Mouse (Mus musculus): ENCODE measurements around the gene Ypel5.

GRCm38 (mm10) chr17:72828027-72828678 is 8.1 kb upstream of the Ypel5 start:
- TF ChIP-seq CTCF (IDR thresholded peaks at IDR 0.05; ENCODE audit: extremely low read depth, insufficient read depth, low read length) (no peak), POLR2A (IDR thresholded peaks at IDR 0.05; ENCODE audit: extremely low read depth, insufficient read depth, low read length) (no peak)
